Mouse (Mus musculus) lung, postnatal 4 days (tissue): ENCODE results near the gene Sik2.

Experiments
- DNase-seq, 2 experiments: peaks; one replicate each; pipeline ENCODE4 v3.0.0; 2021

Sik2 gene

GRCm38 (mm10) chr9:51008841-51009655 lies at the start of gene Sik2:
Gene Sik2, minus strand, starts transcription at chr9:51009073.
- peak; percentile 94 to 96 for DNase-seq

DNA sequence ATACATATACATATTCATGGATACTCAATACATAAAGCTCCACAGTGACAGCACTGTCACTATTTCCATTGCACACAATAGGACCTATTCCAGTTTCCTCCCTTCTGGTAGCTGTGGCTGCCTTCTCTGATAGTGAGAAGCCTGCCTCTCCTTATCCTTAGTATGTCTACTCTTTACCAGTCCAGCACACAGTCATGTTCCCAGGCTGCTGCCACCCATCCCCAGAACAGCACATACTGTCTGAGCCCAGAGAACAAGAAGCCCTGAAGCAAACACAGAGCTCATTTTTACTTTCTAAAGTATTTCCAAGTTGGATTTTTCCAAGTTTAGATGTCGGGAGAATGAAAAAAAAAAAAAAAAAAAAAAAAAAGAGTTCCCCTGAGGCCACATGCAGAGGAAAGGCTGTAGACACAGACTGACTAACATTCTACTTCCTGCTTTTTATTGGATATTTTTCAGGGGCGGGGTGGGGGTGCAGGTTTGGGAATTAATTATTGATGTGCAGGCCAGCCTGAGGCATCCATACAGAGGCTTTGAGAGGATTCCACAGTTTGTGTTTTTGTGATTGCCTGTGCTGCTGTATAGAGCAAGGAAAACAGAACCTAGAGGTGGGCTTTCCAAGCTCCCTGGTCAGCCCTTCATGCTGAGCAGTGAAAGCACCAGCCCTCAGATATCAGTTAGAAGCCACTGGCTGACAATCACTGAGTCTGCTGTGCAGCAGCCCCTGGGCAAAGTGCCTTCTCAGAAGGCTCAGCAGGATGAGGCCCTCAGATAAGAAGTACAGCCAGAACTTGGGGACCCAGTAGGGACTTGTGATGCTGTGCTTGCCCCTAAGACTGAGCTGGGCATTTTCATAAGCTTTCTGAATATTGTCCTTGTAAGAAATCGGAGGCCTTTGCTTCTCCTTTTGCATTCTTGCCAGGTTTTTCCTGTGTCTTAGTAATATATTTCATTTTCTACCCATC lies 47.8 kb upstream of the Sik2 start:
- no peak for DNase-seq

GRCm38 (mm10) chr9:51052180-51052579 lies 43.3 kb upstream of the Sik2 start:
- DNase-seq = peak in 1 of 2 experiments; percentile 10

- no peak for DNase-seq
Measured at GRCm38 (mm10) chr9:51042136-51042535, 33.3 kb upstream of the Sik2 start.

GRCm38 (mm10) chr9:51041491-51041980 lies 32.7 kb upstream of the Sik2 start:
- DNase-seq = no peak

DNA sequence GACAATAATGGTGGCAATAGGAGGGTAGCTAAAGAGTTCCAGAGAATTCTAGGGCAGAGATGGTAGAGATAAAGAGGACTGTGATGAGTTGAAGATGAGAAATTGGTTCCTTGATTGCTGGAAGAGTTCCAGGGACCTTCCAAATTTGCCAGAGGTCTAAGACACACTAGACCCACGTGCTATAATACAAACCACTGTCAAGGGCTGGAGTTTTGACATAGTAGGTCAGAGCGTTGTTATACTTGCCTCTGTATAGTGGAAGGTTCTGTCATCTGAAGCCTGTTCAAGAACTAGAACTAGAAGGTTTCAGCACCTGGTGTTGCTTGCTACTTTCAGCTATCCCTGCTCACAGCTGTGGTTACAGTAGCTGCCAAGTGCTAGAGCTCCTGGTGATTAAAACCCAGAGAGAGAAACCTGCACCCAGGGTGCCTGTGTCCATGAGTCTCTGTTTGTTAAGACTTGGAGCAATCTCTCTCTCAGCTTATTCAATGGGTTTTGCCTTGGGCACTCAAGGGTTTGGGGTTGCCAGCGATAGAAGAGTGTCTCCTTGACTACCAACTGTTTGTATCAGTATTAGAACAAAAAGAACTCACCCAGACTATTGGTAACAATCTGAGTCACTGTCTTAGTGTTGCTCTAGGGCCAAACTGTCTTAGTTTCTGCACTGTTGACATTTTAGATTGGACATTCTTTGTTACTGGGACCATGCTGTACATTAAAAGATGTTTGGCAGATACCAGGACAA lies 24.1 kb upstream of the Sik2 start:
- no peak for DNase-seq

GRCm38 (mm10) chr9:51032291-51032690 lies 23.4 kb upstream of the Sik2 start:
- no peak for DNase-seq

DNA sequence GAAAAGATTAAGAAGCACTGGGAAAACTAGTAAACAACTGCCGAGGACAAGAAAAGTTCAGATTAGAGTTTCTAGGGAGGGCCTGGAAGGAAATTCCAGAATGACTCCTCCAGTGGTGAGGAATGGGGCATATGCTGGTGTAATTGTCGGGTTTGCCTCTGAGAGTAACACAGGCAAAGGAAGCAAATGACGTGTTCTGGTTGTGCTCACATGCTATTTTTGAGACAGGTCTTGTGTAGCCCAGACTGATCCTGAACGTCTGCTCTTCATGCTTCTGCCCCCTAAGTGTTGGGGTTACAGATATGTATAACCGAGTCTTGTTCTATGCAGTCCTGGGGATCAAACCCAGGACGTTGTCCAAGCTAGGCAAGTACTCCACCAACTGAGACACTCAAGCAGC lies 22.7 kb upstream of the Sik2 start:
- DNase-seq = no peak

- DNase-seq = no peak
Measured at GRCm38 (mm10) chr9:51030147-51030546, 21.3 kb upstream of the Sik2 start.

- DNase-seq = no peak
Measured at GRCm38 (mm10) chr9:51026952-51027351, 18.1 kb upstream of the Sik2 start.

- DNase-seq = no peak
Measured at GRCm38 (mm10) chr9:51021123-51021795, 12.4 kb upstream of the Sik2 start.

DNA sequence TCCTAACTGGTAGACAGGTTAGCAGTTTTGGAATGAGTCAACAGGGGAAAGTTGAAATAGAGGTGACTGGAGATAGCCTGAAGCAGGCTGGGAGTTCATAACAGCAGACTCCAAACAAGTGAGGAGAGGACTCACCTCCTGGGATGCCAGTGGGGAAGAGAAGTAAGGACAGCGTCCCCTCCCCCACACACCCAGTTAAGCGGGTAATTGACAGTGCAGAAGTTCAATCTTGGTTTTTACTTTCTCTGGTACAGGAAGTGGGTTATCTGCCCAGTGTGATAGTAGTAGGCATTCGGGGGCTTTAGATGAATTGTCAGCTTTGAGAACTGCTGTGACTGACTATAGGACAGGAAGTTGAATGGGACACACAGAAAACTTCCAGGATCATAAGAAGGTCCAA lies 11.5 kb upstream of the Sik2 start:
- no peak for DNase-seq

- DNase-seq = no peak
Measured at GRCm38 (mm10) chr9:51019670-51020069, 10.8 kb upstream of the Sik2 start.

DNA sequence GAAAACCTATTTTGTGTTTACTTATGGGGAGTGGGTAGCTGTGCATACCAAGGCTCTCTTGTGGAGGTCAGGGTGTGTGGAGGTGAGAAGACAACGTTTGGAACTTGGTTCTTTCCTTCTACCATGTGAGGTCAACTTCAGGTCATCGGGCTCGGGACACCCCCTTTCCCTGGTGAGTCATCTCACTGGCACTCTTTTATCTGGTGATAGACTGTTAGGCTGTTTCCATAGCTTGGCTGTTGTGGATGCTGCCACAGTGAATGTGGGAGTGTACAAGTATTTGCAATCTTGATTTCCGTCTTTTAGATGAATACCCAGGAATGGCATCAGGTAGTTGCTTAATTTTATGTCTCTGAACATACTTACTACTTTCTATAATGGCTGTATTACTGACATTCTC lies 6.9 kb upstream of the Sik2 start:
- no peak for DNase-seq

- no peak for DNase-seq
Measured at GRCm38 (mm10) chr9:51013644-51014043, 4.8 kb upstream of the Sik2 start.

GRCm38 (mm10) chr9:51009656-51009950 lies 730 bp upstream of the Sik2 start:
- no peak for DNase-seq

- DNase-seq = no peak
Measured at GRCm38 (mm10) chr9:51008068-51008840, 619 bp downstream of the Sik2 start.

- no peak for DNase-seq
Measured at GRCm38 (mm10) chr9:51007726-51008067, 1.2 kb downstream of the Sik2 start.

DNA sequence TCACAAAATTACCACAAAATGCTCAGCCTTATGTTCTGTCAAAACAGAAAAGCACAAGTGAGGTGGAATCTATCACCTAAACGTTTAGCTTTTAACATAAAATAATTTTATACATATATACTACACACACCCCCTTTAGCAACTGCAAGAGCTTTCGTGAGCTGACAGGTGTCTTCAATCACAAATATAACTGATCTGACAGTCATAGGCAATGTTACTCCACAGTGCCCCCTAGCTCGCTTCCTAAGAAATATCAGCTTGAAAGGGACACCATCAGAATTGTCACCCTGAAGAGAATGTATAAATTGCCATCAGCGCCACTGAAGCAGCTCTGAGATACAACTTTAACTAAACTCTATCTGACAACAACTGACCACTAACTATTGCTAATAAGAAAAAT lies 2.0 kb downstream of the Sik2 start:
- peak; percentile 27 to 78 for DNase-seq

DNA sequence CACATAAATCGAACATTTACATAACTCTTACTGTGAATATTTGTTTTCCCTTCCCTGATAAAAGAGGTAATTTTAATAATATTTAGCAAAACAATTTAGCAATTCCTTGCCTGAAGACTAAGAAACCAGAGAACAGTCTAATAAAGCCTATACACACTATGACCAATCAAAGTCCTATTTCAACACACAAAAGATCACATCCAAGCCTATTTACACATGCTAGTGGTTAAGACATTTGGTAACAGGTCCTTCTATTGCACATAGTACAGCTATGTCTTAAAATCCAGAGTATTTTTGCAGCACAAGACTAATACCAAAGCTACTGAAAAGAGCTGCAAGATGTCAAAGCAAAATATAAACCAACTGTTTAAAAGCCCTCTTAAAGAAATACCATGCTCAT lies 4.8 kb downstream of the Sik2 start:
- no peak for DNase-seq

DNA sequence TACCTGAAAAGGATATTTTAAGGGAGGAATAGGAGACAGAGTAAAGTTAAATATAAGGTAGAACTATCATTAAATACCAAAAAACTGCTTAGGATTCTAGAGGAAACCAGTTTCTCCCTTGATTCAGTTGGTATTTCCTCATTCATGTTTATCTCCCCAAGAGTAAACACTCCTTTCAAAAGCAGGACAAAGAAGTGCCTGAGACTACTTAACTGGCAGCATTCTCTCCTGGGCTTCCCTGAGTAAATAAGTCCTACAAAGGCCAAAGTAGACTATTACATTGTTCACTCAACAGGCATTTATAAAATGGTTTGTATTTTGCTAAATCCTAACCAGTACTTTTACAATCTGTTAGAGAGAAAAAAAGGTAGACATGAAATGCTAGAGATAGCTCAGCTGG lies 22.2 kb downstream of the Sik2 start:
- DNase-seq = no peak

GRCm38 (mm10) chr9:50986123-50986522 lies 22.8 kb downstream of the Sik2 start:
- DNase-seq = no peak
